Mouse (Mus musculus) ES-E14 (cell line): Measurements from ENCODE around the gene Cadm1.

Experiments
- CHD2 ChIP-seq: IDR thresholded peaks from 2 replicates; pipeline ENCODE4 v1.6.1; 2014; ENCODE audit warnings: mild to moderate bottlenecking, low read depth, low read length, inconsistent platforms
- HCFC1 ChIP-seq: IDR thresholded peaks from 2 replicates; pipeline ENCODE4 v1.6.1; 2012; ENCODE audit warnings: low read length, inconsistent platforms, borderline replicate concordance; ENCODE audit not compliant: insufficient read depth
- MAFK ChIP-seq: IDR thresholded peaks from 2 replicates; pipeline ENCODE4 v1.6.1; 2014; ENCODE audit warnings: mild to moderate bottlenecking, low read depth, low read length, inconsistent platforms; ENCODE audit not compliant: insufficient read depth
- ZC3H11A ChIP-seq: IDR thresholded peaks from 2 replicates; pipeline ENCODE4 v1.6.1; 2012; ENCODE audit warnings: low read depth, mild to moderate bottlenecking, inconsistent platforms, low read length, borderline replicate concordance
- ZNF384 ChIP-seq: IDR thresholded peaks from 2 replicates; pipeline ENCODE4 v1.6.1; 2012; ENCODE audit warnings: low read depth, low read length, inconsistent platforms

DNA sequence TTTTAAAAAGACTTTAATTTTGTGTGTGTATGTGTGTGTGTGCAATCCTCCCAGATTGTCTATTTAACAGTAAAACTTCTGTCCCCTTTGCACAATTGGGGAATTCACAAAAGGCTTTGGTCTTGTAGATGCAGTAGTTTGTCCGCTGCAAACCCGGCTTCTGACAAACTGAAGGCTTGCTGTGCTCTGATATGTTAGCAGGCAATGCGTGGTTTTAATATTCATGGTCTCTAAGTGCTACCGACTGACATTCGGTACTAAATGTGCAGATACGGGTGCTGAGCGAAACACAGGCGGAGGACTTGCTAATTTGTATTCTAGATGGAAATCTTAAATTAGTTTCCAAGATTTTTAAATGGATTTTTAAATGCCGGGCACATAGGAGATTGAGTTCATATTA is 176.4 kb downstream of the Cadm1 start:
- no peak for TF ChIP-seq CHD2
- no peak for TF ChIP-seq ZNF384
- no peak for TF ChIP-seq ZC3H11A
- TF ChIP-seq MAFK, result no peak
- TF ChIP-seq HCFC1, result no peak
